Mouse (Mus musculus) urinary bladder, postnatal 25 days (tissue): Measurements from ENCODE around the gene L3mbtl2.
"Not testable (repeated sequence)": the region's sequence is repeated elsewhere in the genome, so short reads cannot be mapped to it uniquely, and the experiment has no call there.

Source experiments
- DNase-seq: peaks from one replicate; pipeline ENCODE4 v3.0.0; 2022; ENCODE audit warnings: low spot score

Gene L3mbtl2

GRCm38 (mm10) chr15:81663697-81664561 lies at the start of gene L3mbtl2:
Gene L3mbtl2 (plus strand): TSS chr15:81663889.
- DNase-seq: peak; percentile 79

DNA sequence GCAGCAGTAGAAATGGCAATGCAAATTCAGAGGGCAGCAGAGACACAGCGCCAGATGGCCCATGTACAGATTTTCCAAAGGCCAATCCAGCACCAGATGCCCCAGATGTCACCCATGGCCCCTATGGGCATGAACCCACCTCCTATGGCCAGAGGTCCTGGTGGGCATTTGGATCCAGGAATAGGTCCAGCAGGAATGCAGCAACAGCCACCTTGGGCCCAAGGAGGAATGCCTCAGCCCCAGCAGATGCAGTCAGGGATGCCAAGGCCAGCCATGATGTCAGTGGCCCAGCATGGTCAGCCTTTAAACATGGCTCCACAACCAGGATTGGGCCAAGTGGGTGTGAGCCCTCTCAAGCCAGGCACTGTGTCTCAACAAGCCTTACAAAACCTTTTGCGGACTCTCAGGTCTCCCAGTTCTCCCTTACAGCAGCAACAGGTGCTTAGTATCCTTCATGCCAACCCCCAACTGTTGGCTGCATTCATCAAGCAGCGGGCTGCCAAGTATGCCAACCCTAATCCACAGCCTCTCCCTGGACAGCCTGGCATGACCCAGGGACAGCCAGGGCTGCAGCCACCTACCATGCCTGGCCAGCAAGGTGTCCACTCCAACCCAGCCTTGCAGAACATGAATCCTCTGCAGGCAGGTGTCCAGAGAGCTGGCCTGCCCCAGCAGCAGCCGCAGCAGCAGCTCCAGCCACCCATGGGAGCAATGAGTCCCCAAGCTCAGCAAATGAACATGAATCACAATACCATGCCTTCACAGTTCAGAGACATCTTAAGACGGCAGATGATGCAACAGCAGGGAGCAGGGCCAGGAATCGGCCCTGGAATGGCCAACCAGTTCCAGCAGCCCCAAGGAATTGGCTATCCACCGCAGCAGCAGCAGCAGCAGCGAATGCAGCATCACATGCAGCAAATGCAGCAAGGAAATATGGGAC lies 13.9 kb upstream of the L3mbtl2 start:
- DNase-seq: no peak

- DNase-seq: no peak
Measured at GRCm38 (mm10) chr15:81650636-81651035, 13.1 kb upstream of the L3mbtl2 start.

- no peak for DNase-seq
Measured at GRCm38 (mm10) chr15:81661701-81662100, 2.0 kb upstream of the L3mbtl2 start.

GRCm38 (mm10) chr15:81663281-81663680 lies 408 bp upstream of the L3mbtl2 start:
- no peak for DNase-seq

DNA sequence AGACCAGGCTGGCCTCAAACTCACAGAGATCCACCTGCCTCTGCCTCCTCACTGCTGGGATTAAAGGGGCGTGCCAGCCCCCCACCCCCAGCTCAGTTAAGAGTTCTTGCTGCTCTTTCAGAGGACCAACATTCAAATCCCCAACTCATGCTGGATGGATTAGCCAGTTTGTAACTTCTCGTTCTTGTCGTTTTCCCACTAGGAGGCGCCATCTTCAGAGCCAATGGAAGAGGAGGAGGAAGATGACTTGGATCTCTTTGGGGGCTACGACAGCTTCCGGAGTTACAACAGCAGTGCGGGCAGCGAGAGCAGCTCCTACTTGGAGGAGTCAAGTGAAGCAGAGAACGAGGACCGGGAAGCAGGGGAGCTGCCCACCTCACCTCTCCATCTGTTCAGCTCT lies 3.3 kb downstream of the L3mbtl2 start:
- DNase-seq: no peak

DNA sequence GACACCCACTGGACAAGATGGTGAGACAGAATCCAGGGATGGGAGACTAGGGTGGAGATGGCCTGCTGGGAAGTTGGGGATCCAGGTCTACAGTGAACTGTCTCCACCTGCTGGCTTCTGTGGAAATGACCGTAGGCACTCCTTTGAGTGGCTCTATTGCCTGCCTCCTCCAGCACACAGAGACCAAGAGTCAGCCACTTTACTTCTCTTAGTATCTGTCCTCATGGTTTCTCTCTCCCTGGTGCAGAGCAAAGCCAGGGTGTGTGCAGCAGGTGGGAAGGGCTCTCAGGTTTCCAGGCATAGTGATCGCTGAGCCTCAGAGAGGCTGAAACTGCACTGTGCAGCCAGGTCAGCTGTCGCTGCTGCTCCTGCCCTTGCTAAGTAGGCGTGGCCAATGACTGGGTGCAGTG lies 6.5 kb downstream of the L3mbtl2 start:
- DNase-seq: no peak

DNA sequence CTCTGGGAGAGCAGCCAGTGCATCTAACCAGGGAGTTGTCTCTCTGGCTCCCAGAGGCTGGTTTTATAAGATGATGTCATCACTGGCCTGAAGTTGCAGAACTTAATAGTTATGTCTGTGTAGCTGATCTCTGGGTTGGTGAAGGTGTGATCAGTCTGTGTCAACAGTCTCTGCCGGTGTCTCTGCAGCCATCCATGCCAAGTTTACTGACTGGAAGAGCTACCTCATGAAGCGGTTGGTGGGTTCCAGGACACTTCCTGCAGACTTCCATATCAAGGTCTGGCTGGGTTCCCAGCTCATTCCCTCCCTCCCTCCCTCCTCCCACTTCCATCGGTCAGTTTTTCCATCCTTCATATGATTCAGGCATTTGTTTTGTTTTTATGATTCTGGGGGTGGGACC lies 12.9 kb downstream of the L3mbtl2 start:
- no peak for DNase-seq

GRCm38 (mm10) chr15:81680301-81680805 lies 16.7 kb downstream of the L3mbtl2 start:
- no peak for DNase-seq

- DNase-seq: no peak
Measured at GRCm38 (mm10) chr15:81693366-81693966, 29.8 kb downstream of the L3mbtl2 start.

DNA sequence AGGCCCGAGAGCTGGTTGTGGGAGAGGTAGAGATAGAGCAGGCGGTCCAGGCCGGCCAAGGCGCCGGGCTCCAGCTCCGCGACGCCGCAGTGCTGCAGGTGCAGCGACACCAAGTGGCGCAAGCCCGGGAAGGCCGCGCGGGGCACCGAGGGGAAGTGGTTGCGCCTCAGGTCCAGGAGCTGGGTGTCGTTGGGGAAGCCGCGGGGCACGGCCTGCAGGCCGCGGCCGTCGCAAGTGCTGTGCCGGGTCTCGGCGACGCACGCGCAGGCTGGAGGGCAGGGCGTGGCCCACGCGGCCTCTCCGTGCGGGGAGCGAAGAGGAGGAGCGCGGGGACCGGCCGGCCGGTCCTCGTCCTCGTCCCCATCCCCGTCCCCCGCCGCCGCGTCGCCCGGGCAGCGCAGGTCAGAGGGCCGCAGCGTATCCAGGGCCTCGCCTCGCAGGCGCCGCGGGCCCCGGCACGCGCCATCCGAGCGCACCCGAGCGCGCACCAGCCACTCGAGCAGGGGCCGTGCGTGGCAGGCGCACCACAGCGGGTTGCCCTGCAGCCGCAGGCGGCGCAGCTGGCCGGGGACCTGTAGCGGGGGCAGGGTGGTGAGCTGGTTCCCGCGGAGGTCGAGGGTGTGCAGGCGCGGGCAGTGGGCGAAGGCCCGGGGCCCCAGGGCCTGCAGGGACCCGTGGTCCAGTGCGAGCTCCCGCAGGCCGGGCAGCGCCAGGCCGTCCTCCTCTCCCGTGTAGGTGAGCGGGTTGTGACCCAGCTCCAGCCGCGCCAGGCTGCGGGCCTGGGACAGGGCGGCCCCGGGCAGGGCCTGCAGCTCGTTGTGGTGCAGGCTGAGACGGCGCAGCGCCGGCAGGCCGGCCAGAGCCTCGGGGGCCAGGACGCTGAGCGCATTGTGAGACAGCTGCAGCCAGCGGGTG lies 30.5 kb downstream of the L3mbtl2 start:
- peak; percentile 75 for DNase-seq

GRCm38 (mm10) chr15:81694891-81695290 lies 31.2 kb downstream of the L3mbtl2 start:
- DNase-seq: no peak

GRCm38 (mm10) chr15:81697175-81697574 lies 33.5 kb downstream of the L3mbtl2 start, which contains the start of gene Chadl:
Gene Chadl (minus strand): TSS chr15:81697287.
- DNase-seq: no peak

DNA sequence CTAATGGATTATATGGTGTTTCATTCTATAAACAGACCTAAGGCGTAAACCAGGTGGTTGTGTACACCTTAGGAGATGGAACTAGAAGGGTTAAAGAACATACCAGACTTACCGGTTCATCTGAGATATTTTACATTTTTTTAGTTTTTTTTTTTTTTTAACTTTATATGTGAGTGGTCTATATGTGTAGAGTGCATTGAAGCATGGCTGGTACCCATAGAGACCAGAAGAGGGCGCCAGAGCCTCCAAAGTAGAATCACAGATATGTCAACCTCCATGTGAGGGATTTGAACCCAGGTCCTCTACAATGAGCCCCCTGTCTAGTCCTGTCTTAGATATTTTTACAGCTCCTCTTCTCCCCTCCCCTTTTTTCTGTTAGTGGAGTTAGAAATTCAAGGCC lies 34.2 kb downstream of the L3mbtl2 start:
- no peak for DNase-seq

DNA sequence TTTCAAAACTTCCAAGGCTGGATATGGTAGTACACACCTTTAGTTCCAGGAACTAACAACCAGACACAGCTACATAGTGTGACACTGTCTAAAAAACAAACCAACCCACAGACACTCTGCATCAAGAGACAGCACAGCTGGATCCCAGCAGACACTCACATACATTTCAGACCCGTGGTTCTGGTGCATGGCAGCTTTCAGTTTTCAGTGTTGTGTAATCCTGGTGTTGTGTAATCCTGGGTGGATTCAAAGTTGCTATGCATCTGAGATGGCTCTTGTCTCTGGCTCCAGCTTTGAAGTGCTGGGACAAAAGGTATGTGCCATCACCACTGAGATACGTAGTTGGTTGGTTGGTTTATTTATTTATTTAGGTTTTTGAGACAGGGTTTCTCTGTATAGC lies 34.8 kb downstream of the L3mbtl2 start:
- DNase-seq: no peak

DNA sequence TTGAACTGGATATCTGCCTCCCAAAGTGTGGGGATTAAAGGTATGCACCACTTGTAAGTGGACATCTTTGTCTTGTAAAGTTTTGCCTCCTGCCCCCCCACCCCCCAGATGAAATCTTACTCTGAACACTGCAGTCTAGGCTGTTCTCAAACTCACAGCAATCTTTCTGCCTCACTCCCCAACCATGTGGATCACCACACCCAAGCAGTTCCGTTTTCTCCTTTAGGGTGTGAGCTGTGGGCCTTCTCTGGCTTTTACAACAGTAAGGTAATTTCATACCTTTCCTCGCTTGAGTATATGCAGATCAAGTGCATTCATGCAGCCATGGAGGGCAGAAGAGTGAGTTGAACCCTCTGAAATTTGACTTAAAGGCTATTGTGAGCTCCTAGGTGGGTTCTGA lies 36.5 kb downstream of the L3mbtl2 start:
- DNase-seq: no peak

GRCm38 (mm10) chr15:81700601-81701000 lies 36.9 kb downstream of the L3mbtl2 start:
- no peak for DNase-seq

DNA sequence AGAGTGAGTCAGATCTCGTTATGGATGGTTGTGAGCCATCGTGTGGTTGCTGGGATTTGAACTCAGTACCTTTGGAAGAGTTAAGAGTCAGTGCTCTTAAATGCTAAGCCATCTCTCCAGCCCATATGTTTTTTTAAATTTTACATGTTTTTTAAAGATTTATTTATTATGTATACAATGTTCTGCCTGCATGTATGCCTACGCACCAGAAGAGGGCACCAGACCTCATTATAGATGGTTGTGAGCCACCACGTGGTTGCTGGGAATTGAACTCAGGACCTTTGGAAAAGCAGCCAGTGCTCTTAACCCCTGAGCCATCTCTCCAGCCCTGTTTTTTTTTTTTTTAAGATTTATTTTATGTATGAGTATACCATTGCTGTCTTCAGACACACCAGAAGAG lies 37.7 kb downstream of the L3mbtl2 start:
- not testable (repeated sequence) for DNase-seq

DNA sequence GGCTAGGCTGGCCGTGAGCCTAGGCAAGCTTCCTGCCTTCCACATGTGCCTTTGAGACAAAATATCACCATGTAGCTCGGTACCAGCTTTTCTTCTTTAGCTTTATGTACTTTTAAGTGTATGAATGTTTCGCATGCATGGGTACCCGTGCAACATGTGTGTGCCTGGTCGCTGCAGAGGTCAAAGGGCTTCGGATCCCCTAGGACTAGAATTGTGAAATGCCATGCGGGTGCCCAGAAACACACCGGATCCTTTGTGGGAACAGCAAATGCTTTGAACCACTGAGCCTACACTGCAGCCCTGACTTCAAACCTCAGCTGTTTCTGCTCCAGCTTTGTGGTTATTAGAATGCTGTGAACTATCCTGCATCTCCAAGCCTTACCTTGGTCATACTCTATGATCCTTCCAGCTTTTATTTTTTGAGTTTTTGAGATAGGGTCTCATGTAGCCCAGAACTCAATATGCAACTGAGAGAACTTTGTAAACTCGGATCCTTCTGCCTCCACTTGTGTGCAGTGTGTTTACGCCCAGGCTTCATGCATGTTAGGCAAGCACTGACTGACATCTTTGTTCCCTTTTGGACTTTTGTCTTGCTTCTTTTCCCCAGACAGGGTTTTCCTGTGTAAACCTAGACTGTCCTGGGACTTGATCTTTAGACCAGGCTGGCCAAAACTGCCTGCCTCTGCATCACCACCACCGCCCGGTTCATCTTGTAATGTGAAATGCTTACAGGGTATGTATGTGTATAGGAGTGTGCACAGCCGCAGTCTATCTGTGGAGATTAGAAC lies 38.8 kb downstream of the L3mbtl2 start:
- no peak for DNase-seq

- no peak for DNase-seq
Measured at GRCm38 (mm10) chr15:81703094-81703489, 39.4 kb downstream of the L3mbtl2 start.
